Mouse (Mus musculus) heart, embryonic 10.5 days (tissue): Measurements from ENCODE around the gene Lyl1. TPM values are rescaled to one million over a fixed set of nuclear protein-coding genes. Genes with fewer than 3 reads are reported as not detected.

Experiments
- DNase-seq: peaks from one replicate; pipeline ENCODE4 v3.0.0-alpha.2; 2017; ENCODE audit warnings: low spot score
- H3K27ac ChIP-seq: fragments of 300-500 bp; sonication (generic); 2 replicates; pipeline ENCODE4 v1.5.1; 2016; ENCODE audit warnings: mild to moderate bottlenecking
- H3K27me3 ChIP-seq: fragments of 300-500 bp; sonication (generic); 2 replicates; pipeline ENCODE4 v1.6.1; 2016; ENCODE audit warnings: mild to moderate bottlenecking; ENCODE audit not compliant: poor library complexity, insufficient read depth, severe bottlenecking
- H3K36me3 ChIP-seq: fragments of 300-500 bp; sonication (generic); 2 replicates; pipeline ENCODE4 v1.6.1; 2016; ENCODE audit warnings: mild to moderate bottlenecking, moderate library complexity
- H3K4me1 ChIP-seq: fragments of 300-500 bp; sonication (generic); 2 replicates; pipeline ENCODE4 v1.6.1; 2016; ENCODE audit warnings: mild to moderate bottlenecking
- H3K4me3 ChIP-seq: fragments of 300-500 bp; sonication (generic); 2 replicates; pipeline ENCODE4 v1.5.1; 2016; ENCODE audit warnings: mild to moderate bottlenecking, moderate library complexity
- H3K9me3 ChIP-seq: fragments of 300-500 bp; sonication (generic); 2 replicates; pipeline ENCODE4 v1.6.1; 2016; ENCODE audit warnings: mild to moderate bottlenecking, moderate library complexity
- WGBS: fragments of 180-500 bp; shearing (Covaris S2); methylation state at CpG from one replicate; pipeline ENCODE4 v1.1.7; 2016; 5-methylcytosine and 5-hydroxymethylcytosine counted together
- polyA plus RNA-seq: library from polyadenylated mRNA; unstranded; fragments of >200 nt; fragmentation: Nextera tagmentation; extraction: Ambion mirVana; gene quantifications from 2 replicates; pipeline ENCODE4 v1.2.1, GENCODE M21; 2016

Gene Lyl1
- polyA plus RNA-seq, 1 experiment from 2014 or later = 18.5 TPM

- H3K36me3 ChIP-seq = no peaks in the 10 kb centered on the region
- H3K27ac ChIP-seq = peak overlapping the region; percentile 80
- no peak for DNase-seq
Observed at GRCm38 (mm10) chr8:84745032-84745925, 44.0 kb downstream of the Lyl1 start.

DNA sequence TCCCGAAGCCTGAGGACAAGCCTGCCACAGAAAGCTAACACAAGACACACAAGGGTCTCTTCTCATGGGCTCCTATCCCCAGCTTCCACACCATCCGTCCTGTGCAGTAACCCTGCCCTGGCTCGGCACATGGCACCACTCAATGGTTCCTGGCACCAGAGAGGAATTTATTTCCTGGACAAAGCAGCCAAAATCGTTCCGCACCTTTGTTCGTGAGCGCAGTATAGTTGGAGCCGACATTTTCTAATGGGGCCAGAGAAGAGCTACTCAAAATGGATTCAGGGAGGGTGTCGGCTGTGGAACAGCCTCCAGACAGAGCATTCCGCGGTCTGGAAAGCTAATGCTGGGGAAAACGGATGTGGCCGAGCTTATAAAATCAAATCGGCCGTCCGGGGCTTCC is 48.3 kb downstream of the Lyl1 start:
- H3K36me3 ChIP-seq = no peaks in the 10 kb centered on the region
- 81% methylated on average over 16 of the region's 16 CpGs for WGBS
- H3K9me3 ChIP-seq = no peaks in the 10 kb centered on the region
- H3K4me1 ChIP-seq = peaks cover 51% of the 10 kb centered on the region
- no peak overlapping the region for H3K27ac ChIP-seq
- no peak for DNase-seq
- H3K4me3 ChIP-seq = no peak overlapping the region
- peaks cover 98% of the 10 kb centered on the region for H3K27me3 ChIP-seq

More at GRCm38 (mm10) chr8:84745032-84745925, 44.0 kb downstream of the Lyl1 start:
- peaks cover 95% of the 10 kb centered on the region for H3K27me3 ChIP-seq
- peaks cover 69% of the 10 kb centered on the region for H3K4me1 ChIP-seq
- H3K4me3 ChIP-seq = peak overlapping the region; percentile 37; the same call in 1 of the 2 replicates
- 4% methylated on average over 17 of the region's 17 CpGs for WGBS
- H3K9me3 ChIP-seq = no peaks in the 10 kb centered on the region

GRCm38 (mm10) chr8:84752734-84753582 is 51.7 kb downstream of the Lyl1 start:
- H3K4me3 ChIP-seq = no peak overlapping the region
- peak overlapping the region; percentile 75; the same call in 1 of the 2 replicates for H3K27ac ChIP-seq
- peak; percentile 93 for DNase-seq
- H3K9me3 ChIP-seq = no peaks in the 10 kb centered on the region
- H3K36me3 ChIP-seq = no peaks in the 10 kb centered on the region
- H3K27me3 ChIP-seq = peaks cover 98% of the 10 kb centered on the region
- 66% methylated on average over 6 of the region's 6 CpGs for WGBS
- peaks cover 29% of the 10 kb centered on the region for H3K4me1 ChIP-seq

Other genes starting within 250 kb of the Lyl1 start
- 71.6 and 103 TPM in 2 replicates for gene Ier2, start 38.6 kb upstream of the Lyl1 start, polyA plus RNA-seq
- 59.8 and 64.6 TPM in 2 replicates for gene Trmt1, start 15.2 kb upstream of the Lyl1 start, polyA plus RNA-seq
- 22.2 and 25.0 TPM in 2 replicates for gene Nacc1, start 13.6 kb upstream of the Lyl1 start, polyA plus RNA-seq
- gene G430095P16Rik, start 21.6 kb downstream of the Lyl1 start, polyA plus RNA-seq = 2.1 and 3.2 TPM in 2 replicates
- 0.87 and 2.1 TPM in 2 replicates for gene Nfix, start 98.9 kb downstream of the Lyl1 start, polyA plus RNA-seq
- gene Dand5, start 121.4 kb downstream of the Lyl1 start, polyA plus RNA-seq = 5.3 TPM in 2 replicates
- 57.3 and 60.5 TPM in 2 replicates for gene Gadd45gip1, start 130.1 kb downstream of the Lyl1 start, polyA plus RNA-seq
- 137 and 154 TPM in 2 replicates for gene Rad23a, start 139.2 kb downstream of the Lyl1 start, polyA plus RNA-seq
- 881 and 1,047 TPM in 2 replicates for gene Calr, start 145.5 kb downstream of the Lyl1 start, polyA plus RNA-seq
- 80.8 and 108 TPM in 2 replicates for gene Farsa, start 155.5 kb downstream of the Lyl1 start, polyA plus RNA-seq
- 51.7 and 64.6 TPM in 2 replicates for gene Syce2, start 170.7 kb downstream of the Lyl1 start, polyA plus RNA-seq
- 43.8 and 45.3 TPM in 2 replicates for gene Gcdh, start 192.5 kb downstream of the Lyl1 start, polyA plus RNA-seq
- gene Klf1, start 200.5 kb downstream of the Lyl1 start, polyA plus RNA-seq = 54.2 and 54.3 TPM in 2 replicates
- 3.2 and 3.8 TPM in 2 replicates for gene Dnase2a, start 207.1 kb downstream of the Lyl1 start, polyA plus RNA-seq
- 0.09 and 0.16 TPM in 2 replicates for gene Mast1, start 235.9 kb downstream of the Lyl1 start, polyA plus RNA-seq
- 0.21 and 0.34 TPM in 2 replicates for gene Rtbdn, start 245.5 kb downstream of the Lyl1 start, polyA plus RNA-seq